Mouse (Mus musculus) frontal cortex, adult (tissue): ENCODE data around the gene Fgfr2.
A peak's percentile ranks its signal among the peaks of the same experiment; 100 is the strongest.

Experiments
- ATAC-seq: cut with Nextera tagmentation; 2 replicates; pipeline ENCODE4 v1.9.2; 2017; ENCODE audit warnings: mild to moderate bottlenecking, moderate library complexity, mixed read lengths; ENCODE audit not compliant: low TSS enrichment

Fgfr2 gene

DNA sequence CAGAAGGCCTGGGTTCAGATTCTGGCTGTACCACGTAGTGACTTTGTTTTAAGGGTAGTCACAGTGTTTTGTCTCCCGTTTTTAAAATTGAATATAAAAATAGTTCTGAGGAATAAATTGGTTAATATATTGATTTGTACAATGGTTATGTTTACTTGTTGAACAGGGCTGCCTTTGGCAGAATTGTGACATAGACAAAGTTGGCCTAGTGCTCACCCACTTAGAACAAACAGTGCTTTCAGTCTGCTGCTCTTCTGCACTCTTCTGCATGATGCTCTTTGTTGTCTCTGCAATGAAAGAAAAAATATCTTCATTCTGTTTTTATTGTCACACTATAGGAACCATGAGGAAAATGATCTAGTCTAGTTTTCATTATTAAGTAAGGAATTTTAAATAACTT lies 184.0 kb downstream of the Fgfr2 start:
- ATAC-seq, result no peak

- ATAC-seq, result no peak
Observed at GRCm38 (mm10) chr7:132934743-132935142, 188.4 kb downstream of the Fgfr2 start.

- ATAC-seq, result no peak
Observed at GRCm38 (mm10) chr7:132933331-132933730, 189.8 kb downstream of the Fgfr2 start.

DNA sequence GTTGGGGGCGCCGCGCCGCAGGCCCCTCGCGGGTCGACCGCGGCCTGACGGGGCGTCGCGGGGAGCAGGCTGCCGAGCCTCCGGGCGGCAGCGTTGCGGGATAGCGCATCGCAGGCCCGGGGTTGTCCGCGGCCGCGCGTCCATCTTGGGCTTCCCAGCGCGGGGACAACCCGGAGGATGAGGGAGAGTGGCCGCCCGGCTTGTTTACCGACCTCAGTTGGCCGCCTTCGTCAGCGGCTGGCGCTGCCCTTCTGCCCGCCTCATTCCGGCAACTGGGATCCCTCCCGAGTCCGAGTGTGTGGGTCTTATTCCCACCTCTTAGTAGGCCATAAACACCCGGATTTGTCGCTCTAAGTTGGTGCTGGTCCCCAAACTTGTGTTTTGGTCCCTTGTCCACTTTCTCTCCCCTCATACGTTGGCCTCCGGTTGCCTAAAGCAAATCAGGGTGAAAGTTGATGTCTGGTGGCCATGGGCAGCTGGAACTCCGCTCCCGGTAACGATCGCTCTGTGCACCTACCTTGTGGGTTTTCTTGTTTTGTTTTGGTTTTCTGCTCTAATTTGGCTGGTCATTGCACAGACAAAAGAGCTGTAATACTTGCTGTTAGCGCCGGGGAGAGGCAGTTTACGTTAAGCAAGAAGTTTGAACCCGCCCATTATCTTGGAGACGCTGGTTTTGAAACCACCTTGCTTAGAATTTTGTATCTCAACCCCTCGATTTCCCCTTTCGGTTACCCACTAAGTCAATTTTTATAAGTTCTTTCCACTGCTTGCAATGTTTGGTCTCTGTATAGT lies 191.4 kb downstream of the Fgfr2 start:
- peak; percentile 25; the same call in 1 of the 2 replicates for ATAC-seq

- ATAC-seq, result peak; percentile 99
Observed at GRCm38 (mm10) chr7:132930850-132931559, 192.1 kb downstream of the Fgfr2 start, which contains the start of gene Zranb1. Gene Zranb1 (plus strand): TSS chr7:132931142.

- no peak for ATAC-seq
Observed at GRCm38 (mm10) chr7:132930055-132930454, 193.1 kb downstream of the Fgfr2 start.

GRCm38 (mm10) chr7:132927201-132927600 lies 195.9 kb downstream of the Fgfr2 start:
- ATAC-seq, result no peak

DNA sequence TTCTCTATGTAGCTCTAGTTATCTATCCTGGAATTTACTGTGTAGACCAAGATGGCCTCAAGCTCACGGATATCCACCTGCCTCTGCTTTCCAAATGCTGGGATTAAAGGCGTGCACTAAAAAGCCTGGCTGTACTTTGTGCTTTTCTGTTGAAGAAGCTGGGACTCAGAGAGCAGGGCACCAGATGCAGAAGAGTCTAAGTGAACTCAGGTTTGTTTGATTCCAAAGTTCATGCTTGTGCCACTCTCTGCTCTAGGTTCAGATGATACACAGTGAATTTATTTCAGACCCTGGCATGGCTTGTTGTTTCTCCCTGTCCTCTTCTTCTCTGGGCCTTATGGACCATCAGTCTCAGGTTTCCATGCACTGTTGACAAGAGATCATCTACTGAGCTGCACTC lies 197.9 kb downstream of the Fgfr2 start:
- no peak for ATAC-seq

DNA sequence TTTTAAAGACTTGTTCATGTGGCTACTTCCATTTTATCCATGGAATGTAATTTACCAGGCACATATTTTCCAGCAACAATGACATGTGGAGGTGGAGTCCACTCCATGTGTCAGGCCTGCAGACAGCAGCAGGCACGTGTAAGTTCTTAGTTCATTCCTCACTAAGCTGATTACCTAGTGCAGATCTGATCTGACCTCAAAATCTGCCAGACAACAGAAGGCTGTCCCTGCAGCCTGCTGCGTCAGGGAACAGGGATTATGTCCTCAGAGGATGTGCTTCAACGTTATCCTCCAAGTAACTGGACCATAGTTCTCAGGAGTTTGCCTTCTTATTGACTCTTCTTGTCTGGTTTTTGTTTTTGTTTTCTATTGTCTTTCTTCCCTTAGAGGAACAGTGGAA lies 201.2 kb downstream of the Fgfr2 start:
- ATAC-seq, result no peak

GRCm38 (mm10) chr7:132903796-132904195 lies 219.4 kb downstream of the Fgfr2 start:
- no peak for ATAC-seq

DNA sequence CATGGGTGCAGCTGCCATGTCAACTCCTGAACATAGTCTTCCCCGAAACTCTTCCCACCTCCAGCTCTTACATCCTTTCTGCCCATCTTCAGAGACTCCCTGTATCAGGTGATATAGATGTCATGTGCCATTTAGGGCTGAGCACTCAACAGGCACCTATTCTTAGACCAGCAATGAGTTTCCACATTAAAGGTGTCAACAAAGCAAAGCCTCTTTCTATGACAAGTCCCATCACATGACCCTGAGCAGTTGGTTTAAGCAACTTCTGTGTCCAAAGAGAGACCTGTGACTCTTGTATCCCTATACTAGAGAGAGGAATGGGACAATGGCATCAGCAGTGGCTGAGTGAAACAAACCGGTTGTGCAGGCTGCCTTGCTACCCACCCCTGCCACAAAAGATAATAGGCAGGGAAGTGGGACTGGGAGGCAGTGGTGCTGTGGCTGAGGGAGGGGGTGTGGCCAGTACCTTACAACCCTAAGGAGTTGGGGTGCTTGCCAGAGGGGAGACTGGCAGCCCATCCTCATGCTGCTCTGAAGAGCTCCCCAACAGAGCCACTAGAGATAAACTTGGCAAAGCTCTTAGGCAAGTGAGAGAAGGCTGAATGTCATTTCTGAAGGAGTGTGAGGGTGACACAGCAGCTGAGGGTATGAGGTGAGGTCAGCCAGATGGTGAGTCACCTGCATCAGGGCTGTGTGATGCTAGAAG lies 222.2 kb downstream of the Fgfr2 start:
- ATAC-seq, result no peak

DNA sequence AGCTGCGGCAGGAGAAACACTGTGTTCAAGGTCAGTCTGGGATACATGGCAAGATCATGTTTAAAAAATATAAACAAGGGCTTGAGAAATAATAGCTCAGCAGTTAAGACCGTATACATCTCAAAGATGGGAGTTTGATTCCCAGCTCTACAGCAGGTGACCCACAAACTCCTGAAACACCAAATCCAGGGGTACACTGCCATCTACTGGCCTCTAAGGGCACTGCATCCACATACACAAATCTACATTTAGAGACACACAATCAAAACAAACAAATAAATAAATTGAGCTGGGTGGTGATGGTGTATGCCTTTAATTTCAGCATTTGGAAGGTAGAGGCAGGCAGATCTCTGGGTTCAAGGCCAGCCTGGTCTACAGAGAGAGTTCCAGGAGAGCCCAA lies 224.9 kb downstream of the Fgfr2 start:
- ATAC-seq, result no peak

- no peak for ATAC-seq
Observed at GRCm38 (mm10) chr7:132897258-132897657, 225.9 kb downstream of the Fgfr2 start.

GRCm38 (mm10) chr7:132896206-132896815 lies 226.8 kb downstream of the Fgfr2 start:
- no peak for ATAC-seq

- ATAC-seq, result no peak
Observed at GRCm38 (mm10) chr7:132894841-132895555, 228.2 kb downstream of the Fgfr2 start.

- no peak for ATAC-seq
Observed at GRCm38 (mm10) chr7:132893336-132893735, 229.8 kb downstream of the Fgfr2 start.

- no peak for ATAC-seq
Observed at GRCm38 (mm10) chr7:132892806-132893205, 230.3 kb downstream of the Fgfr2 start.

- ATAC-seq, result peak; percentile 51
Observed at GRCm38 (mm10) chr7:132892311-132892661, 230.9 kb downstream of the Fgfr2 start.

DNA sequence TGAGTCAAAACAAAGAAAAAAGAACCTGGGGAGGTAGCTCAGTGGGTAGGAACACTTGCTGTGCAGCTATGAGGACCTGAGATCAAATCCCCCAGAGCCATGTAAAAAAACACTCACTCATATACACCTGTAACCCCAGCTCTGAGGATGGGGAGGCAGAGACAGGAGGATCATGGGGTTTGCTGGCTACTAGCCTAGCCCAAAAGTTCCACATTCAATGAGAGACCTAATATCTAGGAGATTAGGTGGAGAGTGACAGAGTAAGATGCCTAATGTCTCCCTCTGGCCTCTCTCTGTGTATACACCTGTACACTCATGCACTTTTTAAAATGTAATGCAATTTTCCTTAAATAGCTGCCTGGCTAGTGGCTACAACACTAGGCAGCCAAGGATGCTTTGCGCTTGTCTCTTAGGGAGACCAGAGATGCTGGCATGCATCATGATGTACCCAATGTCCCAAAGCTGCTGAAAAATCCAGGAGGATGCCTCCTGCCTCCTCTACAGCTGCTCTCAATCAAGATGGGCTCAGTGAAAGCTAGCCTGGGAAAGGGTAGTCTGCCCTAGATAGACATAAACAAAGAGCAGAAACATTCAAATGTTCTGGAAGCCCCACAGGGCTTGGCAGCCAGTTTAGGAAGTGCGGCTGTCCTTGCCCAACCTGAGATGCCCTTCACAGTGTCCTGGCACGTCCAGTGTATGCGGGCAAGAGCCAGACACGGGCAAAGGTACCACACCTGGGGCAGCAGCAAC lies 231.4 kb downstream of the Fgfr2 start:
- peak; percentile 79 for ATAC-seq

DNA sequence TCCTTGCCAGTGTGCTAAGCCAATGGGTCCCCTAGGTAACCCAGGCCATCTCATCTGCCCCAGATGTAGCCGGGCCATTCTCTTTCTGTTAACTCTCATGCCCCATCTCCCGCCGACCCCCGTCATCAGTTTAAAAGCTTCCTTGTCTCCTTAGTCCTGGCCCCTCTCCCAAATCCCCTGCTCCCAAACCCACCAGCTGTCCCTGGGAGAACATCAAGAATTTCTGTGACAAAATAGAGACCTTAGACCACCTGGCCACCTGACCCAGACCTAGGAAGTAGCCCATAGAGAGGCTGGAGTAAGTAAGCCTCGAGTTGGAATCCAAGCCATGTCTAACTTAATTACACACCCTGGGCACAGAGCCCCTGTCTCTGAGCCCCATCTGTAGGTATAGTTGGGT lies 232.9 kb downstream of the Fgfr2 start:
- ATAC-seq, result no peak

- ATAC-seq, result no peak
Observed at GRCm38 (mm10) chr7:132889691-132890090, 233.5 kb downstream of the Fgfr2 start.
